Mouse (Mus musculus) small intestine, adult 2 months (tissue): ENCODE data around the gene C2cd5.
"Not testable (repeated sequence)": the region's sequence is repeated elsewhere in the genome, so short reads cannot be mapped to it uniquely, and the experiment has no call there.

Experiments
- CTCF ChIP-seq: fragments of 200-500 bp; IDR thresholded peaks from 2 replicates; pipeline ENCODE4 v1.5.1; 2012; ENCODE audit warnings: low read depth, mild to moderate bottlenecking, control low read depth, inconsistent platforms, low read length, moderate library complexity, mixed read lengths; ENCODE audit not compliant: insufficient replicate concordance, insufficient read length; ENCODE audit errors: extremely low read depth
- POLR2A ChIP-seq: fragments of 200-500 bp; IDR thresholded peaks from 2 replicates; pipeline ENCODE4 v1.6.1; 2012; ENCODE audit warnings: low read depth, mild to moderate bottlenecking, control low read depth, inconsistent platforms, low read length, moderate library complexity

- not testable (repeated sequence) for TF ChIP-seq CTCF, POLR2A
Observed at GRCm38 (mm10) chr6:142985561-142986238, 114.2 kb downstream of the C2cd5 start.
